Mouse (Mus musculus) gastrocnemius, postnatal 4 days (tissue): ENCODE results near the gene Babam2. TPM values are rescaled to one million over a fixed set of nuclear protein-coding genes. Genes with fewer than 3 reads are reported as not detected.

Experiments used
- DNase-seq, 2 experiments: peaks; one replicate each; pipeline ENCODE4 v3.0.0; 2021 to 2022; ENCODE audit warnings: low spot score in 2 of 2, mixed read lengths in 2 of 2
- long read RNA-seq, 2 experiments: library from polyadenylated mRNA; stranded (forward); transcript quantifications; one replicate each; pipeline ENCODE4 v2.0.0; 2021
- total RNA-seq, 2 experiments: library from RNA; stranded (reverse); gene quantifications; 2 replicates each; pipeline ENCODE4 v1.2.3; 2021

Babam2 gene
- total RNA-seq: 10 to 100 TPM; 45.0 to 51.0 TPM
- long read RNA-seq, experiment 1, transcript Babam2-209 (12 exons, 1,888 nt): major isoform, 75 of 90 reads
- long read RNA-seq, experiment 1, partial matches to known transcripts: 1 of 90 reads
- long read RNA-seq, experiment 1, other reads (novel, unspliced or antisense): 13 of 90 reads
- long read RNA-seq, experiment 2, transcript Babam2-209 (12 exons, 1,888 nt): major isoform, 71 of 89 reads
- long read RNA-seq, experiment 2, partial matches to known transcripts: 2 of 89 reads
- long read RNA-seq, experiment 2, other reads (novel, unspliced or antisense): 15 of 89 reads

DNA sequence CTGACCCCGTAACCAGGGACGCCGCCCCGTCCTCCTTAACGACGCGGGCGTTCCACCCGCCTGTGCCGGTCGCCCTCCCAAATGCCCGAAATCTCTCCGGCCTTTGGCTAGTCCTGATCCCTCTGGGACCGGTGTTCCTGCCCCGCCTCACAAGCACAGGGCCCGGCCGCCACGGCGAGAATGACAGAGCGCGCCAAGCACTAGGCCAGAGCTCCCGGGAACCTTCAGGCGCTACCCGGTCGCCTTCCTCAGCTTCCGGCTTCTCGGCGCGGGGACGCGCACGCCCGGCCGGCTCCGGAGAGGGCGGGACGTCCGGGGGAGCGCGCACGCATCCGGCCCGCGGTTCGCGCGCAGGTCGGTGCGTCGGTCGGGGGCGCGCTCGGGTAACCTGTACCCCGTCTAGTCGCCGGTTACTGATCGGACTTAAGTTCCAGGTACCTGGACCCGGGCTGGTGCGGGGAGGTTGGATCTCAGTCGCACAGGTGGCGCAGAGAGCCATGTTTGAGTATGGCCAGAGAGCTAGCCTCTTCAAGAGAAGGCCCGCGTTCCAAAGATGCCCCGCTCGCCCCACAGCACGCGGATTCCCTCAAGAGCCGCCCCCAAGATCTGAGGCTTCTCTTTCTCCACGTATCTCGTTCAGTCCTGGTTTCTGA, at the start of gene Babam2:
TSS of gene Babam2 (plus strand) at position 41 of the 653 bp plus-strand sequence.
- DNase-seq: peak; percentile 88 to 92

DNA sequence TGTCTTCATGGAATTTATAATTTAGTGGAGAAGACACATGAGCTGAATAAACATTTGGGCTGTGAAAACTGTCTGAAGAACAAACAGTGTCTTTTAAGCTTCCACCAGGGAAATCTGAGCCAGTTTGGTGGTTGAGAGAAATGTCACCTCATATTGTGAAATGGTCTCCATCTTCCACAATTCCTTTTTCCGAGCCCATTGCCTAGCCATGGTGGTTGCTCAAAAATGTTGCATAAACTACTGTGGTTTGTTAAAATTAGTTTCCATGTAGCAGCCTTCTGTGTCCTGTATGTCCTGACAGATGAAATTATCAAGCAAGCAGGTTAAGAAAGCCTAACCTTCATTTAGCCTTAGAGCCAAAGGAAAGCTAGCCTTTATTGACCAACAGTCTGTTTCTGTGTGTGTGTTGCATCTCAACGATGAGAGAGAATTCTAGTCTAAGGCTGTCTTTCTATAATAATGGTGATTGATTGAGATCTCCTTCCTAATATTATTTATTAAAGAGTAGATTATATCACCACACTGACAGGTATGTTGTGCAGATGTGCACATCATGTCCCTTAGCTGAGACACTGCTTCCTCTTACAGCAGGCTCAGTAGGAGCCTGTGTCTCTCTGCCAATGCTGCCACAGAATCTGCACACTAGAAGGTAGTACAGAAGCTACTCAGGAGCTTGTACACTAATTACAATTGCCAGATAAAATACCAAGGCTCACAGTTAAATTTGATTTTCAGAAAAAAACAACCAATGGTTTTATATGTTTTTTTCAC, 46.8 kb upstream of the Babam2 start:
- DNase-seq: no peak

DNA sequence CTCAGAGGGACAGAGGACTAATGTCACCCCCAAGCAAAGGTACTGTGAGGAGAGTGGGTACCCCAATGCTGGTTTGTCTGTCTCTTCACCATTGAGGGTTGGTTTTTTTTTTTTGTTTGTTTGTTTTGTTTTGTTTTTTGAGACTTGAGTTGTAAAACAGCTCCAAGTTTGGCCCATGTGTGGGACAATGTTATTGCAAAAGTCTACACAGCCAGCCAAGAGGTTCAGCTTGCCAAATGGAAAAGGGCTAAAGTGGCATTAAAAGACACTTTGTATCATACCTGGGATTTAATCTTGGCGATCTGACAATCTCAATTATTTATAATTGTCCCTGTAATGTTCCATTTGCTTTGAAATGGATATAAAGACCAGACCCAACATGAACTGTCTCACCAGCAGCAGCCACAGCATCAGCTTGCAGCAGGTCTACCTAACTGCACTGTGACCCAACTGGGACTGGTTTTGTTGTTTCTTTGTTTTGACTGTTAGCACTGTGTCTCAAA, 41.7 kb upstream of the Babam2 start:
- no peak for DNase-seq

DNA sequence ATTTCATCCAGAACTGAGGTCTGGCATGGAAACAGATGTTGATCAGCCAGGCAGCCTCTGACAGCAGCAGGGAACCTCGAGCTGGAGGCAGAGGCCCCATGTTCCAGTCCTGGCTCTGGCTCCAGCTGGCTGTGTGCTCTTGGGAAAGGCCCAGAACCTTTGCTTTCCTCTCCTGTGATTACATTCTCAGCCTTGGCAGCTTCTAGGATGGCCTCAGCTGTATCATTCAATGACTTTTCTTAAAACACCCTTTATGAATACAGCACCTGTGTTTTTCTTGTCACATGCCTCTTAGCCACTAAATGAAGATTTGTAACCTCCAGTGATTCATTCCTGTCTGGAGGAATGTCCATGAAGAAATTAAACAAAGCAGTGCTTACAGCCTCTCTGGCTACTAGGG, 31.3 kb upstream of the Babam2 start:
- peak; percentile 17 to 21 for DNase-seq

- no peak for DNase-seq
These were observed 29.0 kb upstream of the Babam2 start for GRCm38 (mm10) chr5:31668325-31668968.

DNA sequence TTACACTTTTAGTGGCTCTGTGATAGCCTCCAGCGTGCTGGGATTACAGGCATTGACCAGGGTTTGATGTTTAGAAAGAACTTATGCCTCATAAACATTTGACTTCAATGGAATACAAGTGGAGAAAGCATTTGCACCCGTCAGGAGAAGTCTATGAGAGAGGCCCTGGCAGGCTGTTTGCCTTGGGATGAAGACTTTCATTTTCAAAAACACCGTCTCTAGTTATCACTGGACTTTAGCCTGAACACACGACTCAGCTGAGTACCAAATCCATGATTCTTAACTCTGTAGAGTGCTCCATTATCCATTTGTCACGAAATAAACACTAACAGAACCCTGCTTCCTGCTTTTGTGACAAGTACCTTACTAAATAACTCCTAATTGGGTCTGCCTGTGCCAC, 27.5 kb upstream of the Babam2 start:
- DNase-seq: no peak

- DNase-seq: no peak
These were observed 26.3 kb upstream of the Babam2 start for GRCm38 (mm10) chr5:31671137-31671536.

DNA sequence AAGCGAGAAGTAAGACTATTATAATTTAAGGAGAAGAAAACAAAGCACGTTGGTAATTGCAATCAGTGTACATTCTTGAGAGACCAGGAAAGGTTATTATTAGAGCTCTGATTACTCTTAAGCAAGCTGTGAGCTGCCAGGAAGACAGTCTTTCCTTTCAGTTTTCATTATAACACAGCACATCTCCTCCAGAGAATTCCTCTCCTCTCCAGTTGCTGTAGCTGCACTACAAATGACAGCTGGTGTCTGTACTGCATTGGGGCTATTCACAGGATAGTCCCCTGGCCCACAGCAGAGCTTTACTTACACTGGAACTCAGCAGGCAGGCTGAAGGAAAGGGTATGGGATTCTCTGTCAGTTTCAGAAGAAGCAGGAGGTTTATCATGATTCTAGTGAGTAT, 24.1 kb upstream of the Babam2 start:
- DNase-seq: no peak

- DNase-seq: no peak
These were observed 19.5 kb upstream of the Babam2 start for GRCm38 (mm10) chr5:31678000-31678399.

DNA sequence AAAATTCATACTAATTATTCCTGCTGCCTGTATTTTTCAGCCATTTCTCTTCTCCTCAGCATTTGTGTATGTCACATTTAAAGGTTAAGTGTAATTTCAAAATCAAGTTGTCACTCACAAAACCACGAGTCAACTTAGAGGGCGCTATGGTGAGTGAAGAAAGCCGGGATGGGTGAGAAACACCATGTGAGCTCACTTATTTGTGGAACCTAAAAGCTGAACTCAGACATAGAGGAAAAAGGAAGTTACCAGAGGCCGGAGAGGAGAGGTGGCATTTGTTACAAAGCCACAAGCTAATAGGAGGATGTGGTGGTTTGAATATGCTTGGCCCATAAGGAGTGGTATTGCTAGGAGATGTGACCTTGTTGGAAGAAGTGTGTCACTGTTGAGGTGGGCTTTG, 17.3 kb upstream of the Babam2 start:
- DNase-seq: no peak

DNA sequence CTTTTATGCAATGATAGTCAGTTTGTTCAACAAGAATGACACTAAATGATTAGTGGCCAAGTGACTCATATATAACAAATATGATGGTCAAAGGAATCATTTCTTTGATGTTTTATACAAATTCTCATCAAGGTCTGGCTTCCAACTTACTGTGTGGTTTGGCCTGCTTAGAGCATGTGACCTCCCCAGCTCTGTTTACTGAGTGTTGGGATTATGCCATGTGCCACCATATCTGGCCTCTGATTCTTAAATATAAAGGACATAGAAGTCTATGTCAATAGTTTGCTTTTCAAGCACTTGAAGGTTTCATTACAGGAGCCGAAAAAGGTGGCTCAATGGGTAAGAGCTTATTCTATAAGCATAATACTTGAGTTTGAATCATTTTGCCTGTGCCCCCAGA, 15.2 kb upstream of the Babam2 start:
- no peak for DNase-seq

DNA sequence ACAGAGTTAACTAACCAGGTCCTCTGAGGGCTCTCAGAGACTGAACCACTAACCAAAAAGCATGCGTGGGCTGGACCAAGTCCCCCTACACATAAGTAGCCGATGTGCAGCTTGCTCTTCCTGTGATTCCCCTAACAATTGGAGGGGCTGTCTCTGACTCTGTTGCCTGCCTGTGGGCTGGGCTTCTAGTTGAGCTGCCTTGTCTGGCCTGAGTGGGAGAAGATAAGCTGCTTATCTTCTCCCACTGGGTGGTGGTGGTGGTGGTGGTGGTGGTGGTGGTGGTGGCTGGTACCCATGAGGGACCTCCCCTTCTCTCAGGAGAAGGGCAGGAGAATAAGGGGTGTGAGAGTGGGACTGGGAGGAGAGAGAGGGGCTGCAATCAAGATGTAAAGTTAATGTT, 11.4 kb upstream of the Babam2 start:
- no peak for DNase-seq

GRCm38 (mm10) chr5:31687972-31688371, 9.5 kb upstream of the Babam2 start:
- DNase-seq: no peak

DNA sequence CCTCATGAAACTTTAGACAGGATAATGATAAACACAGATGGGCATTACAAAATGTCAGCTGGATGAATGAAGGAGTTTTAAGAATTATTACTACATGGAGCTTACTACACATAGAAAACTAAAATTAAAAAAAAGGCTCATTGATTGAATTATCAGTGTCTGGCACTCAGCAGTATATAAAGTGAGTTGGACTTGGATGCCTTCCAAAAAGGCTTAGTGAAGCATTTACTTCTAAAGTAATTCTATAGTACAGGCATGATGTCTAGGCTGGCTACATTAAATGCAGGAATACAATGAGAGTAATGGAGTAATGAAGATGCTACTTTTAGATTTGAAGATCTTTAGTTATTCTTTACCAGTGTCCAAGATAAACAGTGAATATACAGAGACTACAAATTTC, 4.3 kb upstream of the Babam2 start:
- no peak for DNase-seq

DNA sequence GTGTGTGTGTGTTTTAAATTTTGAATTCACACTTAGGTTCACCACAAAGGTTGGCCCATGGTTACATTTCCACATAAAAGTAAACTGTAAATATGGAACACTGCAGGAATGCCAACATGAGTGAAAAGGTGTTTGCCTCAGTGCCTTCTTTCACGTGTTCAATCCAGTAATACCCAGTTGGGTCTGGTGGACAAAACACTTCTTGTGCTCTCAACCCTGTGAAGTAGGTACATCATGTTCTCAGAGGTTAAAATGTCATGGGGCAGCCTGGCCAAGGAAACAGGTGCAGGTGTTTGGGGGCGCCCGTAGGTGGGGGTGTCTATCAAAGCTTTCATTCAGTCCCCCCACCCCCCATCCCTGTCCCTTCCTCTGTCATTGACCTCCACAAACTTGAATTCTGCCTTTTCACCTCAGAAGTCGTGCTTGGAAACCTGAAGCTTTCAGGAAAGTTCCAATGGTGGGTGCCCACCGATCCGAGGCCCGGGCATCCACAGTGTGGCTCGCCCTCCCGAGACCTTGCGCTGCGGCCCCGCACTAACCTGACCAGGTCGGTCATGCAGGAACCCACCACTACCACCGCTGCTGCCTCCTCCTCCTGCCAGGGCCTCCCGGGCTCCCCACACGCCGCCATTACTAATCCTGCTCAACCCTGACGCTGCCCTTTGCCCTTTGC, 377 bp upstream of the Babam2 start, which contains the start of gene Rbks:
TSS of gene Rbks (minus strand) at position 657 of the 673 bp plus-strand sequence.
- no peak for DNase-seq

DNA sequence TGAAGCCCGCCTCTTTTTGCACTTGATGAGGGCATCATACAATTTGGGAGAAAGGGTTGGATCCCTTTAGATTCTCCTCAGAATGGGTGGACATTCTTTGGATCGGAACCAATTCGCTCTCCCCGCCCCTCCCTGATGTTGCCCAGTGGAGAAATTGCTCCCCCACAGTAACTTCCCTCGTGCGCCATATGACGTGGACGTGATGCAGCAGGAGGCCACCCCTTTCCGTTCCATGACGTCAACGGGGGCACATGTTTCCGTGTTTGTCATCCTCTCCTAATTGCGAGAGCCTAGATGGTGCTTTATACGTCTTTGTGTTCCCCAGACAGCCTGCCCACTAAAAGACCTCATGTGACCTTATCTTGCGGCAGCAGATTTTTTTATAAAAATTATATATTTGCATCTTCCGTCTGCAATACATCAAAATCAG, 828 bp downstream of the Babam2 start:
- peak; percentile 41 to 58 for DNase-seq

- no peak for DNase-seq
These were observed 1.4 kb downstream of the Babam2 start for GRCm38 (mm10) chr5:31698931-31699330.

DNA sequence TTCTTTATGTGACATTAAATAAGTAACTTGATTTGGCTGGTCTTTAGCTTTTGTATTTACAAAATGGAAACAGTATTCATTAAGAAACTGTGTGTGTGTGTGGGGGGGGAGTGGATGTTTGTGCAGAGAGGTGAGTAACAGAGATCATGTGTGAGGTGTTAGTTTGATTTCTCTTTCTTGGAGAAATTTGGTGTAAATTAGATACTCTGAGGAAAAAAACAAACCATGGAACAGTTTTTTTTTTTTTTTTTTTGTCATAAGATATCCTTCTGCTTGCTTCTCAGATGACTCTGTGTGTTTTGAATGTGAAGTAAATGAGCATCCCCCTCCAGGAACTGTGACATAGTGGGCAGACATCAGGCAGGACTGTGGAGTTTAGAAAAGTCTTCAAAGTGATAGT, 1.9 kb downstream of the Babam2 start:
- DNase-seq: no peak

DNA sequence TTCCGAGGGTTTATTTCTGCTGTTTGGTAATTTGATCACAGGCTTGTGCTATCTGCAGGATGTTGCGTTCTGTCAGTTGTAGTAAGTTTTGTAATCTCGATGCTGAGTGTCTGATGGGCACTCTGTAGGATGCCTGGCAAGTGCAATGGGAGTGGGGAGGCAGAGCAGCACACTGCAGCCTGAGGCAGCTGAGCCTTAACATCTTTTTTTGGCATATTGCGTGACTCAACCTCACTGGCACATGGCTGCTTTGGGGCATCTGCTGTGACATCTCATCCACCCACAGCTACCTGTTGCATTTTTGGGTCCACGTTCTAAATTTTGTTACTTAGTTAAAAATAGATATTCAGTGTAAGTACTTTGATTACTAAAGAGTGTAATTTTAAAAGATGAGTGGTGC, 7.5 kb downstream of the Babam2 start:
- DNase-seq: no peak

- no peak for DNase-seq
These were observed 9.3 kb downstream of the Babam2 start for GRCm38 (mm10) chr5:31706826-31707225.

- no peak for DNase-seq
These were observed 11.9 kb downstream of the Babam2 start for GRCm38 (mm10) chr5:31709389-31709788.
